Mouse (Mus musculus) intestine, postnatal 0 days (tissue): Measurements from ENCODE around the gene Galr3. TPM values are rescaled to one million over a fixed set of nuclear protein-coding genes. Genes with fewer than 3 reads are reported as not detected.

Source experiments
- ATAC-seq: fragments of 200-750 bp; cut with Nextera tagmentation; 2 replicates; pipeline ENCODE4 v1.8.0; 2017; ENCODE audit warnings: mild to moderate bottlenecking, moderate TSS enrichment, moderate library complexity
- H3K27ac ChIP-seq: fragments of 300-500 bp; sonication (generic); 2 replicates; pipeline ENCODE4 v1.5.1; 2014; ENCODE audit warnings: mild to moderate bottlenecking, low read depth, low read length, moderate library complexity
- H3K27me3 ChIP-seq: fragments of 300-500 bp; sonication (generic); replicated peaks from 2 replicates; pipeline ENCODE4 v1.6.1; 2014; ENCODE audit warnings: low read length, mixed read lengths; ENCODE audit not compliant: control insufficient read depth, insufficient read depth
- H3K36me3 ChIP-seq: fragments of 300-500 bp; sonication (generic); 2 replicates; pipeline ENCODE4 v1.6.1; 2014; ENCODE audit warnings: mild to moderate bottlenecking, moderate library complexity; ENCODE audit not compliant: control insufficient read depth, insufficient read depth
- H3K4me1 ChIP-seq: fragments of 300-500 bp; sonication (generic); replicated peaks from 2 replicates; pipeline ENCODE4 v1.6.1; 2014; ENCODE audit warnings: antibody characterized with exemption, low read length, mixed read lengths; ENCODE audit not compliant: control insufficient read depth, insufficient read depth
- H3K4me2 ChIP-seq: fragments of 300-500 bp; sonication (generic); replicated peaks from 2 replicates; pipeline ENCODE4 v1.6.1; 2014; ENCODE audit warnings: low read depth, mild to moderate bottlenecking, moderate library complexity
- H3K4me3 ChIP-seq: fragments of 300-500 bp; sonication (generic); 2 replicates; pipeline ENCODE4 v1.5.1; 2014; ENCODE audit warnings: low read depth, low read length
- H3K9ac ChIP-seq: fragments of 300-500 bp; sonication (generic); 2 replicates; pipeline ENCODE4 v1.6.1; 2014; ENCODE audit warnings: mild to moderate bottlenecking, low read depth, low read length
- H3K9me3 ChIP-seq: fragments of 300-500 bp; sonication (generic); 2 replicates; pipeline ENCODE4 v1.6.1; 2016; ENCODE audit warnings: mixed run types; ENCODE audit not compliant: control insufficient read depth
- CTCF ChIP-seq: sonication (generic); IDR thresholded peaks from 2 replicates; pipeline ENCODE4 v1.5.1; 2016; ENCODE audit warnings: low read depth, mild to moderate bottlenecking, control low read depth, antibody characterized with exemption, moderate library complexity
- WGBS: fragments of 180-500 bp; shearing (Covaris S2); extraction: QIAGEN DNeasy Blood & Tissue Kit; methylation state at CpG from one replicate; pipeline ENCODE4 v1.1.7; 2014; 5-methylcytosine and 5-hydroxymethylcytosine counted together
- polyA plus RNA-seq: library from polyadenylated mRNA; unstranded; fragments of >200 nt; fragmentation: Nextera tagmentation; extraction: Ambion mirVana; gene quantifications from 2 replicates; pipeline ENCODE4 v1.2.1, GENCODE M21; 2015

The Galr3 gene
- polyA plus RNA-seq, 1 experiment from 2014 or later, result 2.2 TPM

- 52% methylated on average over 4 of the region's 4 CpGs for WGBS
- H3K36me3 ChIP-seq, result peaks cover 5% of the 10 kb centered on the region
- H3K9ac ChIP-seq, result no peak overlapping the region
- ATAC-seq, result no peak
- H3K9me3 ChIP-seq, result no peaks in the 10 kb centered on the region
- no peak for TF ChIP-seq CTCF
- no peaks in the 10 kb centered on the region; the same call in none of the 2 replicates for H3K4me1 ChIP-seq
- 0 out of 2 replicates have a peak, but pooled peaks cover 3% of the 10 kb centered on the region for H3K27me3 ChIP-seq
- no peak overlapping the region for H3K4me2 ChIP-seq
- H3K27ac ChIP-seq, result no peak overlapping the region
- H3K4me3 ChIP-seq, result no peak overlapping the region
Measured at GRCm38 (mm10) chr15:79048186-79048585, 6.5 kb downstream of the Galr3 start.

- no peaks in the 10 kb centered on the region for H3K27me3 ChIP-seq
- H3K36me3 ChIP-seq, result peaks cover 26% of the 10 kb centered on the region
- WGBS, result 54% methylated on average over 9 of the region's 9 CpGs
- no peak for TF ChIP-seq CTCF
- peak overlapping the region; percentile 48; the same call in 1 of the 2 replicates for H3K4me2 ChIP-seq
- H3K4me3 ChIP-seq, result no peak overlapping the region
- no peaks in the 10 kb centered on the region; the same call in 1 of the 2 replicates for H3K4me1 ChIP-seq
- peak; percentile 4; the same call in 1 of the 2 replicates for ATAC-seq
- H3K27ac ChIP-seq, result peak overlapping the region; percentile 88; the same call in 1 of the 2 replicates
- no peak overlapping the region for H3K9ac ChIP-seq
- H3K9me3 ChIP-seq, result no peaks in the 10 kb centered on the region
Measured at GRCm38 (mm10) chr15:79050160-79050845, 8.6 kb downstream of the Galr3 start.

GRCm38 (mm10) chr15:79050964-79051363 lies 9.3 kb downstream of the Galr3 start:
- Histone ChIP-seq H3K36me3 (peaks cover 33% of the 10 kb centered on the region), H3K4me1 (no peaks in the 10 kb centered on the region; the same call in 1 of the 2 replicates), H3K9ac (0 out of 2 replicates have a peak overlapping the region, but pooled peaks have one; percentile 17), H3K27me3 (no peaks in the 10 kb centered on the region), H3K27ac (peak overlapping the region; percentile 88), H3K4me2 (peak overlapping the region; percentile 48), H3K9me3 (no peaks in the 10 kb centered on the region), H3K4me3 (peak overlapping the region; percentile 2; the same call in 1 of the 2 replicates)
- WGBS, result 62% methylated on average over 2 of the region's 2 CpGs
- peak; percentile 20 for ATAC-seq
- TF ChIP-seq CTCF, result no peak

- H3K27me3 ChIP-seq, result no peaks in the 10 kb centered on the region
- peaks cover 40% of the 10 kb centered on the region for H3K36me3 ChIP-seq
- TF ChIP-seq CTCF, result no peak
- H3K9ac ChIP-seq, result 0 out of 2 replicates have a peak overlapping the region, but pooled peaks have one; percentile 17
- no peaks in the 10 kb centered on the region for H3K9me3 ChIP-seq
- ATAC-seq, result peak; percentile 70
- H3K4me2 ChIP-seq, result peak overlapping the region; percentile 48
- WGBS, result 46% methylated on average over 13 of the region's 13 CpGs
- H3K4me3 ChIP-seq, result peak overlapping the region; percentile 2; the same call in 1 of the 2 replicates
- H3K4me1 ChIP-seq, result no peaks in the 10 kb centered on the region; the same call in 1 of the 2 replicates
- H3K27ac ChIP-seq, result peak overlapping the region; percentile 88
Measured at GRCm38 (mm10) chr15:79051461-79052360, 10.0 kb downstream of the Galr3 start.

GRCm38 (mm10) chr15:79052366-79052765 lies 10.7 kb downstream of the Galr3 start:
- WGBS, result 47% methylated on average over 2 of the region's 2 CpGs
- ATAC-seq, result no peak

GRCm38 (mm10) chr15:79056601-79057000 lies 14.9 kb downstream of the Galr3 start:
- ATAC-seq, result no peak
- peaks cover under 1% of the 10 kb centered on the region; the same call in 1 of the 2 replicates for H3K4me1 ChIP-seq
- peaks cover 82% of the 10 kb centered on the region for H3K36me3 ChIP-seq
- no peaks in the 10 kb centered on the region for H3K27me3 ChIP-seq
- WGBS, result 92% methylated on average over 7 of the region's 7 CpGs
- no peak overlapping the region for H3K4me3 ChIP-seq
- no peak for TF ChIP-seq CTCF
- H3K27ac ChIP-seq, result no peak overlapping the region
- no peaks in the 10 kb centered on the region for H3K9me3 ChIP-seq
- no peak overlapping the region for H3K4me2 ChIP-seq
- H3K9ac ChIP-seq, result no peak overlapping the region

More at GRCm38 (mm10) chr15:79052366-79052765, 10.7 kb downstream of the Galr3 start:
- Histone ChIP-seq H3K27me3 (no peaks in the 10 kb centered on the region), H3K4me3 (no peak overlapping the region), H3K9me3 (no peaks in the 10 kb centered on the region), H3K9ac (no peak overlapping the region), H3K4me2 (no peak overlapping the region), H3K27ac (peak overlapping the region; percentile 88), H3K36me3 (peaks cover 47% of the 10 kb centered on the region), H3K4me1 (no peaks in the 10 kb centered on the region; the same call in 1 of the 2 replicates)
- no peak for TF ChIP-seq CTCF
